Mouse (Mus musculus) kidney, adult 9 months (tissue): ENCODE data around the gene Trpv5.
A peak's percentile ranks its signal among the peaks of the same experiment; 100 is the strongest.

ENCODE experiments used
- DNase-seq: peaks from one replicate; pipeline ENCODE4 v3.0.0; 2022

Trpv5 gene

GRCm38 (mm10) chr6:41637927-41638506 is 42.6 kb downstream of the Trpv5 start:
- DNase-seq: no peak

- DNase-seq: no peak
Measured at GRCm38 (mm10) chr6:41637393-41637792, 43.2 kb downstream of the Trpv5 start.

GRCm38 (mm10) chr6:41636178-41636577 is 44.4 kb downstream of the Trpv5 start, which contains the start of gene Trpv6:
TSS of gene Trpv6 (minus strand) at chr6:41636405.
- DNase-seq: no peak

GRCm38 (mm10) chr6:41635211-41635610 is 45.4 kb downstream of the Trpv5 start:
- no peak for DNase-seq

- DNase-seq: no peak
Measured at GRCm38 (mm10) chr6:41631549-41631948, 49.0 kb downstream of the Trpv5 start.

- DNase-seq: no peak
Measured at GRCm38 (mm10) chr6:41630791-41631190, 49.8 kb downstream of the Trpv5 start.

- DNase-seq: no peak
Measured at GRCm38 (mm10) chr6:41628180-41628579, 52.4 kb downstream of the Trpv5 start.

- DNase-seq: peak; percentile 17
Measured at GRCm38 (mm10) chr6:41622661-41623060, 57.9 kb downstream of the Trpv5 start.

- DNase-seq: no peak
Measured at GRCm38 (mm10) chr6:41621241-41621990, 59.2 kb downstream of the Trpv5 start.

- DNase-seq: no peak
Measured at GRCm38 (mm10) chr6:41620173-41620798, 60.3 kb downstream of the Trpv5 start.

GRCm38 (mm10) chr6:41607637-41608036 is 72.9 kb downstream of the Trpv5 start:
- DNase-seq: no peak

- peak; percentile 18 for DNase-seq
Measured at GRCm38 (mm10) chr6:41606214-41606613, 74.4 kb downstream of the Trpv5 start.

- no peak for DNase-seq
Measured at GRCm38 (mm10) chr6:41605794-41606104, 74.8 kb downstream of the Trpv5 start.

GRCm38 (mm10) chr6:41605061-41605793 is 75.3 kb downstream of the Trpv5 start, which contains the start of gene Ephb6:
TSS of gene Ephb6 (plus strand) at chr6:41605482.
- DNase-seq: peak; percentile 15

- peak; percentile 29 for DNase-seq
Measured at GRCm38 (mm10) chr6:41604401-41605050, 76.0 kb downstream of the Trpv5 start.
